Mouse (Mus musculus) lung, postnatal 0 days (tissue): ENCODE measurements around the gene Map3k20.

Experiments
- CTCF ChIP-seq: IDR thresholded peaks from 2 replicates; pipeline ENCODE4 v1.5.1; 2016; ENCODE audit warnings: antibody characterized with exemption, mild to moderate bottlenecking
- EP300 ChIP-seq: IDR thresholded peaks from 2 replicates; pipeline ENCODE4 v1.6.1; 2016; ENCODE audit warnings: antibody characterized with exemption, mild to moderate bottlenecking, control low read depth

DNA sequence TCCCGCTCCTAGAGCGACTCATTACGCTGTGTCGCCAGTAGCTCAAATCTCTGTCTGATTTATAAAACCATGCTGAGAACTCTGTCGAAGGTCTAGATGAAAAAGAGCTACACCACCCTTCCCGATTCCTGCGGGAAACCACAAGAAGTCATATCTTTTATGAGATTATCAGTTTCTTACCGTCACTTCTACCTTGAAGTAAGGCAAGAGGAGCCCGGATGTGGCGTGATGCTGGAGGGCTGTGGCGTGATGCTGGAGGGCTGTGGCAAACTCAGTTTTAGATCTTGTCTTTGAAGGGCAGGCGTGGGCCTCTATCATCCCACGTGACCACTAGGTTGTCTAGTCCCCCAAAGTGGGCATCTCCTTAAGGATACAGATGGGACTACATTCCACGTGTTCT is 3.5 kb upstream of the Map3k20 start:
- TF ChIP-seq EP300: no peak
- TF ChIP-seq CTCF: no peak
